13 mouse cellular contexts compared by ENCODE assay signal in the genomic region with DNA sequence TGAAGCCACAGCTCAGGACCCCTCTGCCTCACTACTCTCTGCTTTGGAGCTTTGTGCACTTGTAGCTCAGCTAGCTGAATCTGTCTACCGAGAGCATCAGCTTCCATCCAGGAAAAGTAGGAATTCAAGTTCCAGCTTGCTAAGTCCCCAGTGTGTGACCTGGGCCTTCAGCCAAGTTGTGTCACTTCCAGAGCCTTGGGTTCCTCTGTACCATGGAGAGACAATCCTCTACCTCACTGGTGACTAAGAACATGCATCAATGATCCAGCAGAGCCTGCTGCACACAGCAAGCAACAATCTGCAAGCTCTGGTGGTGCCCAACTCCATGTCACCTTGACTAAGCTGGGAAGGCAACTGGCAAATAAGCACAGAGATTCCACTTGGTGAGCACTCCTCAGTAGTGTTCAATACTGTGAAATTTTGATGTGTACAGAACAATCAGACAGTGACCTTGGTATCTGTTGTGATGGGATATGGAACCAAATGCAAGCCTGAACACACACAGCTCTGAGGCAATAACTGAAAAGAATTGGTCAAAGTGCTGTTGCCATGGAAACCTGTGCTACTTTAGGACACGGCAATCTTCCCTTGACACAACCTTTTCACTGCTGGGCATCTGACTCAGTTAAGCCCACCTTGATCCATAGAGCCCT. TPM values are rescaled to one million over a fixed set of nuclear protein-coding genes. Genes with fewer than 3 reads are reported as not detected.
DNase-seq lines count a peak whose midpoint lies in the region; ATAC-seq lines count a peak whose summit lies in the region.
"Had no signal": no experiment of that assay in that cellular context is flagged by ENCODE, and none has a peak within 500 bp of the region (broad histone marks: within the 10 kb centered on the region; RNA-seq: fewer than 3 reads in every experiment).

No protein-coding gene starts in this region.

- H3K4me3 ChIP-seq in hindbrain, embryonic 16.5 days (ENCODE audit: low read length), result no peak overlapping the region
- no peak overlapping the region for H3K4me3 ChIP-seq in hindbrain, embryonic 12.5 days
- H3K4me3 ChIP-seq in midbrain, embryonic 16.5 days (ENCODE audit: low read depth, low read length), result no peak overlapping the region
- no peak overlapping the region for H3K4me3 ChIP-seq in midbrain, embryonic 10.5 days

- H3K9ac ChIP-seq in hindbrain, embryonic 16.5 days (ENCODE audit: low read depth, low read length), result no peak overlapping the region
- no peak overlapping the region for H3K9ac ChIP-seq in hindbrain, embryonic 12.5 days
- no peak overlapping the region for H3K9ac ChIP-seq in midbrain, embryonic 16.5 days (ENCODE audit: low read depth, low read length)
- H3K9ac ChIP-seq: lung, embryonic 14.5 days had no signal

- no peak for DNase-seq in midbrain, embryonic 10.5 days (ENCODE audit: low spot score)
- peak; percentile 49 to 50 for DNase-seq in heart, postnatal 14 days
- no peak for DNase-seq in natural killer cell, adult 2 months (ENCODE audit: low spot score in 2 of 2)
- no peak for DNase-seq in layer of hippocampus, adult 11-12 months (ENCODE audit: low spot score)
- DNase-seq: cerebellum, adult 11 months; embryo, embryonic 11 days; lung, embryonic 14.5 days; right cerebral cortex, postnatal 25 days had no signal

- intact Hi-C loops in heart, postnatal 14 days (cut with DNase I), result loop anchor here (5.0 kb wide), 1 partner anchor 53 kb away; no protein-coding TSS in a partner anchor

- H3K27me3 ChIP-seq in hindbrain, embryonic 16.5 days (replicated peaks; ENCODE audit: control insufficient read depth, insufficient read depth, low read length), result no peaks in the 10 kb centered on the region
- no peaks in the 10 kb centered on the region for H3K27me3 ChIP-seq in hindbrain, embryonic 12.5 days
- no peaks in the 10 kb centered on the region for H3K27me3 ChIP-seq in midbrain, embryonic 16.5 days (ENCODE audit: control insufficient read depth, insufficient read depth, low read depth, low read length)
- no peaks in the 10 kb centered on the region for H3K27me3 ChIP-seq in midbrain, embryonic 10.5 days (ENCODE audit: low read depth, poor library complexity, severe bottlenecking)

- no peaks in the 10 kb centered on the region for H3K9me3 ChIP-seq in hindbrain, embryonic 16.5 days (ENCODE audit: control insufficient read depth, low read length)
- H3K9me3 ChIP-seq in hindbrain, embryonic 12.5 days (replicated peaks), result no peaks in the 10 kb centered on the region
- no peaks in the 10 kb centered on the region for H3K9me3 ChIP-seq in midbrain, embryonic 16.5 days (replicated peaks; ENCODE audit: control insufficient read depth, low read length, poor library complexity, severe bottlenecking)
- H3K9me3 ChIP-seq in midbrain, embryonic 10.5 days (replicated peaks), result no peaks in the 10 kb centered on the region

- peaks cover 6% of the 10 kb centered on the region; the same call in 1 of the 2 replicates for H3K36me3 ChIP-seq in hindbrain, embryonic 16.5 days (ENCODE audit: control insufficient read depth, insufficient read depth, low read length)
- peaks cover 73% of the 10 kb centered on the region for H3K36me3 ChIP-seq in hindbrain, embryonic 12.5 days
- H3K36me3 ChIP-seq in midbrain, embryonic 16.5 days (ENCODE audit: control insufficient read depth, insufficient read depth, low read length), result peaks cover 18% of the 10 kb centered on the region
- H3K36me3 ChIP-seq in midbrain, embryonic 10.5 days, result peaks cover 94% of the 10 kb centered on the region

- H3K27ac ChIP-seq in hindbrain, embryonic 16.5 days (ENCODE audit: low read depth, low read length), result 0 out of 2 replicates have a peak overlapping the region, but pooled peaks have one; percentile 48
- H3K27ac ChIP-seq in hindbrain, embryonic 12.5 days, result no peak overlapping the region
- H3K27ac ChIP-seq in midbrain, embryonic 16.5 days (ENCODE audit: low read length), result peak overlapping the region; percentile 7; the same call in 1 of the 2 replicates
- no peak overlapping the region for H3K27ac ChIP-seq in midbrain, embryonic 10.5 days (replicated peaks)

- no peak overlapping the region for H3K4me2 ChIP-seq in hindbrain, embryonic 16.5 days (ENCODE audit: low read length)
- no peak overlapping the region for H3K4me2 ChIP-seq in hindbrain, embryonic 12.5 days (replicated peaks)
- no peak overlapping the region for H3K4me2 ChIP-seq in midbrain, embryonic 16.5 days (ENCODE audit: low read length)
- H3K4me2 ChIP-seq: lung, embryonic 14.5 days had no signal

- 0 out of 2 replicates have a peak, but pooled peaks have one; percentile 22 for ATAC-seq in hindbrain, embryonic 16.5 days
- ATAC-seq in hindbrain, embryonic 12.5 days (ENCODE audit: low FRiP score), result no peak
- 0 out of 2 replicates have a peak, but pooled peaks have one; percentile 53 for ATAC-seq in midbrain, embryonic 16.5 days

- peaks cover 4% of the 10 kb centered on the region; the same call in 1 of the 2 replicates for H3K4me1 ChIP-seq in hindbrain, embryonic 16.5 days (ENCODE audit: control insufficient read depth, insufficient read depth, low read depth, low read length)
- H3K4me1 ChIP-seq in hindbrain, embryonic 12.5 days, result no peaks in the 10 kb centered on the region
- H3K4me1 ChIP-seq in midbrain, embryonic 16.5 days (ENCODE audit: control insufficient read depth, insufficient read depth, low read length), result peaks cover 2% of the 10 kb centered on the region; the same call in 1 of the 2 replicates
- no peaks in the 10 kb centered on the region for H3K4me1 ChIP-seq in midbrain, embryonic 10.5 days

- WGBS in hindbrain, embryonic 16.5 days, result 53% methylated on average over 2 of the region's 2 CpGs
- WGBS in hindbrain, embryonic 12.5 days, result 81% methylated on average over 2 of the region's 2 CpGs
- 60% methylated on average over 2 of the region's 2 CpGs for WGBS in midbrain, embryonic 16.5 days
- 95% methylated on average over 2 of the region's 2 CpGs for WGBS in midbrain, embryonic 10.5 days

RNA-seq across cellular contexts. Expression of a gene that starts 27.2 kb away (rescaled TPM):
- polyA plus RNA-seq in hindbrain, embryonic 16.5 days (2015; fragmentation: Nextera tagmentation; extraction: Ambion mirVana), result 5.4 and 6.3 TPM in 2 replicates
- 1.2 and 1.7 TPM in 2 replicates for polyA plus RNA-seq in hindbrain, embryonic 12.5 days (2016; fragmentation: Nextera tagmentation; extraction: Ambion mirVana)
- 4.2 and 6.4 TPM in 2 replicates for polyA plus RNA-seq in midbrain, embryonic 16.5 days (2015; fragmentation: Nextera tagmentation; extraction: Ambion mirVana)
- 0.32 and 0.74 TPM in 2 replicates for polyA plus RNA-seq in midbrain, embryonic 10.5 days (2016; fragmentation: Nextera tagmentation; extraction: Ambion mirVana)
- total RNA-seq in heart, postnatal 14 days (2021), result not detected
- polyA plus RNA-seq: gonadal fat pad, adult 2 months; lung, embryonic 14.5 days; stomach, embryonic 14.5 days had no signal

RNA-seq across cellular contexts. Expression of a gene that starts 52.1 kb away (rescaled TPM):
- polyA plus RNA-seq in hindbrain, embryonic 16.5 days (2015; fragmentation: Nextera tagmentation; extraction: Ambion mirVana), result 77.0 and 86.9 TPM in 2 replicates
- polyA plus RNA-seq in hindbrain, embryonic 12.5 days (2016; fragmentation: Nextera tagmentation; extraction: Ambion mirVana), result 52.6 and 55.9 TPM in 2 replicates
- polyA plus RNA-seq in midbrain, embryonic 16.5 days (2015; fragmentation: Nextera tagmentation; extraction: Ambion mirVana), result 66.9 and 75.6 TPM in 2 replicates
- 54.5 and 64.7 TPM in 2 replicates for polyA plus RNA-seq in midbrain, embryonic 10.5 days (2016; fragmentation: Nextera tagmentation; extraction: Ambion mirVana)
- 10 to 100 TPM; 85.0 to 86.8 TPM for total RNA-seq in heart, postnatal 14 days (2021)

Comparison
In these comparisons a context has a peak if more than half of its experiments do, and no peak if none do; other contexts are left out.
1. H3K27ac ChIP-seq: peak in hindbrain, embryonic 16.5 days (single experiment) and midbrain, embryonic 16.5 days (single experiment); none in hindbrain, embryonic 12.5 days (single experiment) and midbrain, embryonic 10.5 days (single experiment).
2. DNase-seq: peak in heart, postnatal 14 days (2 of 2); none in midbrain, embryonic 10.5 days (single experiment), natural killer cell, adult 2 months (0 of 2) and layer of hippocampus, adult 11-12 months (single experiment).